Mouse (Mus musculus) forebrain, embryonic 14.5 days (tissue): ENCODE results near the gene Tram1l1. TPM values are rescaled to one million over a fixed set of nuclear protein-coding genes. Genes with fewer than 3 reads are reported as not detected.

ENCODE experiments used
- ATAC-seq: fragments of 200-750 bp; cut with Nextera tagmentation; 2 replicates; pipeline ENCODE4 v1.8.0; 2017; ENCODE audit warnings: mild to moderate bottlenecking, moderate library complexity
- DNase-seq: peaks from one replicate; pipeline ENCODE4 v3.0.0-alpha.2; 2015; ENCODE audit warnings: low spot score
- H3K27ac ChIP-seq: fragments of 300-500 bp; sonication (generic); 2 replicates; pipeline ENCODE4 v1.5.1; 2014; ENCODE audit warnings: low read depth, mild to moderate bottlenecking, control low read depth, low read length, moderate library complexity
- H3K27me3 ChIP-seq: fragments of 300-500 bp; sonication (generic); replicated peaks from 2 replicates; pipeline ENCODE4 v1.6.1; 2014; ENCODE audit warnings: low read length, control low read depth, mixed read lengths; ENCODE audit not compliant: control insufficient read depth, insufficient read depth
- H3K36me3 ChIP-seq: fragments of 300-500 bp; sonication (generic); 2 replicates; pipeline ENCODE4 v1.6.1; 2014; ENCODE audit warnings: low read length, control low read depth; ENCODE audit not compliant: control insufficient read depth, insufficient read depth
- H3K4me1 ChIP-seq: fragments of 300-500 bp; sonication (generic); 2 replicates; pipeline ENCODE4 v1.6.1; 2014; ENCODE audit warnings: antibody characterized with exemption, low read length, control low read depth; ENCODE audit not compliant: control insufficient read depth, insufficient read depth
- H3K4me2 ChIP-seq: fragments of 300-500 bp; sonication (generic); 2 replicates; pipeline ENCODE4 v1.6.1; 2014; ENCODE audit warnings: mild to moderate bottlenecking, control low read depth, low read length
- H3K4me3 ChIP-seq: fragments of 300-500 bp; sonication (generic); 2 replicates; pipeline ENCODE4 v1.5.1; 2014; ENCODE audit warnings: low read depth, low read length, control low read depth
- H3K9ac ChIP-seq: fragments of 300-500 bp; sonication (generic); 2 replicates; pipeline ENCODE4 v1.6.1; 2014; ENCODE audit warnings: mild to moderate bottlenecking, low read length, control low read depth, moderate library complexity
- H3K9me3 ChIP-seq: fragments of 300-500 bp; sonication (generic); replicated peaks from 2 replicates; pipeline ENCODE4 v1.6.1; 2016; ENCODE audit warnings: low read length, control low read depth, mixed read lengths; ENCODE audit not compliant: control insufficient read depth
- WGBS: fragments of 180-500 bp; shearing (Covaris S2); extraction: QIAGEN DNeasy Blood & Tissue Kit; methylation state at CpG from one replicate; pipeline ENCODE4 v1.1.7; 2014; 5-methylcytosine and 5-hydroxymethylcytosine counted together
- polyA plus RNA-seq: library from polyadenylated mRNA; unstranded; fragments of >200 nt; fragmentation: Nextera tagmentation; extraction: Ambion mirVana; gene quantifications from 2 replicates; pipeline ENCODE4 v1.2.1, GENCODE M21; 2014

Tram1l1 gene
- polyA plus RNA-seq, 1 experiment from 2014 or later = 40.8 TPM

GRCm38 (mm10) chr3:124346445-124346844 is 25.8 kb downstream of the Tram1l1 start:
- peak; percentile 37 for DNase-seq
- Histone ChIP-seq H3K4me1 (no peaks in the 10 kb centered on the region), H3K4me2 (no peak overlapping the region), H3K4me3 (no peak overlapping the region), H3K36me3 (no peaks in the 10 kb centered on the region), H3K9me3 (no peaks in the 10 kb centered on the region), H3K27me3 (no peaks in the 10 kb centered on the region), H3K27ac (no peak overlapping the region), H3K9ac (no peak overlapping the region)
- ATAC-seq = no peak

- no peak for ATAC-seq
- Histone ChIP-seq H3K4me2 (no peak overlapping the region), H3K36me3 (no peaks in the 10 kb centered on the region), H3K27ac (no peak overlapping the region), H3K4me3 (no peak overlapping the region), H3K4me1 (no peaks in the 10 kb centered on the region), H3K9ac (no peak overlapping the region), H3K9me3 (no peaks in the 10 kb centered on the region), H3K27me3 (no peaks in the 10 kb centered on the region)
- DNase-seq = no peak
- 86% methylated on average over 3 of the region's 3 CpGs for WGBS
Measured at GRCm38 (mm10) chr3:124357533-124357932, 36.9 kb downstream of the Tram1l1 start.

- WGBS = 86% methylated on average over 2 of the region's 2 CpGs
- H3K4me1 ChIP-seq = no peaks in the 10 kb centered on the region
Measured at GRCm38 (mm10) chr3:124372031-124372430, 51.4 kb downstream of the Tram1l1 start.

More at GRCm38 (mm10) chr3:124372031-124372430, 51.4 kb downstream of the Tram1l1 start:
- Histone ChIP-seq H3K9me3 (no peaks in the 10 kb centered on the region), H3K9ac (no peak overlapping the region), H3K4me2 (no peak overlapping the region), H3K36me3 (no peaks in the 10 kb centered on the region), H3K27me3 (no peaks in the 10 kb centered on the region), H3K27ac (no peak overlapping the region), H3K4me3 (no peak overlapping the region)
- no peak for DNase-seq
- no peak for ATAC-seq

Other genes starting within 250 kb of the Tram1l1 start
- not detected in 2 replicates for gene 1700006A11Rik, start 105.2 kb downstream of the Tram1l1 start, polyA plus RNA-seq